Mouse (Mus musculus) large intestine, adult 2 months (tissue): ENCODE measurements around the gene Tti1. TPM values are rescaled to one million over a fixed set of nuclear protein-coding genes. Genes with fewer than 3 reads are reported as not detected.

ENCODE experiments used
- DNase-seq: peaks from one replicate; pipeline ENCODE4 v3.0.0-alpha.2; 2012; ENCODE audit warnings: low read depth, low spot score
- WGBS: fragments of 180-500 bp; shearing (Covaris S2); methylation state at CpG from one replicate; pipeline ENCODE4 v1.1.7; 2018; 5-methylcytosine and 5-hydroxymethylcytosine counted together
- polyA plus RNA-seq: library from polyadenylated mRNA; depleted of rRNA; stranded (reverse); fragments of >200 nt; gene quantifications from 2 replicates; pipeline ENCODE4 v1.2.3, GENCODE M21; 2012

Gene Tti1
- polyA plus RNA-seq, 1 experiment = 9.1 TPM

GRCm38 (mm10) chr2:158043504-158043903 is 15.3 kb upstream of the Tti1 start:
- WGBS = 89% methylated on average over 8 of the region's 8 CpGs
- no peak for DNase-seq

DNA sequence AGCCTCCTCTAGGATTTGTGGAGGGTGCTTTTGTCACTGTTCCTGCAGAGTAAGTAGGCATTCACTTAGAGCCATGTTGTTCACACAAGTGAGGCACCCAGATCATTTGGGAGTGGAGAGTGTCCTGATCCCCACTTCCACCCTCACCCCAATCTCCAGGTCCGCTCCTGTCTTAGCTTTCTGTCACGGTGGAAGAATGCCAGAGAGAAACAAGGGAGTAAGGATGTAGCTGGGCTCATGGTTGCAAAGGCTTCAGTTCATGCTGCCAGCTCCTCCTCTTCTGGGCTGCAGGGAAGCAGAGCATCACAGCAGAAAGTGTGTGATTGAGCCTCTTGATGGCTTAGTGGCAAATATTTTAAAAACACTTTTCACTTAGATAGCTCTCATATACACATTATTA is 12.2 kb upstream of the Tti1 start:
- 63% methylated on average over 2 of the region's 2 CpGs for WGBS
- no peak for DNase-seq

DNA sequence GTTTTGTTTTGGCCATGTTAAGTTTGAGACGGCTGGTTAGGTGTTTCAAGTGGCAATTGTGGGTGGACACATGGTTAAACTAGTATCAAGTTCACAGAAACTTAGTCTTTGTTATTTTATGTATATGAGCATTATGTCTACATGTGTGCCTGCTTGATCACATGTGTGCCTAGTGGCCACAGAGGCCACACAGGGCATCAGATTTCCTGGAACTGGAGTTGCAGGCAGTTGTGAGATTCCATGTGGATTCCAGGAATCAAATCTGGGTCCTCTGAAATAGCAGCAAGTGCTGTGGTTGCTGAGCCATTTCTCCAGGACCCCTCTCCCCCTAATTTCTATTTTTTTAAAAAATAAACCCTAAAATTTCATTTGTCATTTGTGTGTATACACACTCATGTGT is 11.4 kb upstream of the Tti1 start:
- 31% methylated on average over 1 of the region's 1 CpGs for WGBS
- no peak for DNase-seq

DNA sequence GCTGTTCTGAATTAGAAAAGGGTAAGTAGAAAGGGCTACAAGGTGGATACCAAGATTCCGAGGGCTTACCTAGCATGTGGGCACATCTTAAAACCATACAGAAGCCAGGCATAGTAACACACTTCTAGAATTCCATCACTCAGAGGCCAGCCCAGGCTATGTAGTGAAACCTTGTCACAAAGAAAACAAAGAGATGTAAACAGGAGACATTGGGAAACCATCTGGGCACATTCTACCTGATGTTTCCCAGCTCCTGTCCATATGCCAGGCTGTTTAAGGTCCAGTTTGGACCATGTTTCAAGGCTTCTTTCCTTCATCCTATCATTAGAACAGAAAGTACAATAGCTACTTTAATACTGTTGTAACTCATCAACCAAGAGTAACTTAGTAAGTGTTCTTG is 9.3 kb upstream of the Tti1 start:
- DNase-seq = no peak
- WGBS = 93% methylated on average over 1 of the region's 1 CpGs

DNA sequence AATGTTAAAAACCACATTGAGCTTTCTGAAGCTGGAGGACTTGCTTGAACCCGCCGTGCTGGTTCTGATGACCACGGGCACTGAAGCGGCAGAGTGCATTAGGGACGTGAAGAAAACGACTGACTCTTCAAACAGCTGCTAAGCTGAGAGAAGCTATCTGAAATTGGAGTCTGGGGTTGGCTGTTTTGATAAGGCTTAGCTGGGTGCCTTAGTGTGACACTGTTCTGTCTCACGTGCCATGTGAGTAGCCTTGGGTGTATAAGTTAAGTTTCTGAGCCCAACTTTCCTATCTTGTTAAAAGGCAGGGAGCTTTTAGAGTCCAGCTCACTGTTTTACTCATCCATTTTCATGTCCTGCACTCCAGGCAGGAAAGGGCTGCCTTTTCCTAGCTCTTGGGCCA is 8.7 kb upstream of the Tti1 start:
- WGBS = 87% methylated on average over 7 of the region's 7 CpGs
- no peak for DNase-seq

DNA sequence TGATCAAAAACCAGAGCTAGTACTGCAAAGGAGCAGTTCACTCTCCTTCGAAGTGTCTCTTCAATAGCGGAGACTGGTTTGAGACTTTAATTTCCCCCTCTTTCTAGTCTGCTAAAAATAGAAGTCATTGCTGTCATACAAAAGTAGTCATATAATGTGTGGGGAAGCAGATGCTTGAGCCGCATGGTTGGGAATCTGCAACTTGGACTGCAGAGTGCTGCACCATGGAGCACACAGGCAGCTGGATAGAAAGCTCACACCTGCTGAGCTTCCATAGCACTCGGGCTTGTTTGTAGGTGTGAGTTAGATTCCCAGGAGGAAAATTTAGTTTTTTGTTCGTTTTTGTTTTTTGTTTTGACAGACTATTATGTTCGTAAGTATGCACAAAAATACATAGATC is 8.2 kb upstream of the Tti1 start:
- 82% methylated on average over 6 of the region's 6 CpGs for WGBS
- no peak for DNase-seq

- WGBS = 86% methylated on average over 2 of the region's 2 CpGs
- no peak for DNase-seq
Measured at GRCm38 (mm10) chr2:158035813-158036212, 7.6 kb upstream of the Tti1 start.

DNA sequence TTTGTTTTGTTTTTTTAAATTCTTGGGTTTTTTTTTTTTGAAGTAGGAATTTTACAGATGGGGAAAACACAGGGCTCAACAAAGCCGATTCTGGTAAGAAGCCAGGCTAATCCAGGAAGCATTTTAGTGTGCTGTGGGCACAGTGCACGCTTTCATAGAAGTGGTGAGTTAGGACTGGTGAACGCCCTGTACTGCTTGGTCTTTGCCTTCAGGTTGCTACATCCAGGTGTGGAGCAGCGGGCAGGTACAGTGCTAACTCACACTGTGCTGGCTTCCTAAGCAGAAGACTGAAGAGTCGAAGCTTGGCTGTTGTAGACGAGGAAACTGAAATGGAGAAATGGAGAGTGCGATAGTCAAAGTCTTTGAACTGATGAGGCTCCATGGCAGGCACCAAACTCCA is 1.8 kb upstream of the Tti1 start:
- WGBS = 17% methylated on average over 7 of the region's 7 CpGs
- peak; percentile 19 for DNase-seq

DNA sequence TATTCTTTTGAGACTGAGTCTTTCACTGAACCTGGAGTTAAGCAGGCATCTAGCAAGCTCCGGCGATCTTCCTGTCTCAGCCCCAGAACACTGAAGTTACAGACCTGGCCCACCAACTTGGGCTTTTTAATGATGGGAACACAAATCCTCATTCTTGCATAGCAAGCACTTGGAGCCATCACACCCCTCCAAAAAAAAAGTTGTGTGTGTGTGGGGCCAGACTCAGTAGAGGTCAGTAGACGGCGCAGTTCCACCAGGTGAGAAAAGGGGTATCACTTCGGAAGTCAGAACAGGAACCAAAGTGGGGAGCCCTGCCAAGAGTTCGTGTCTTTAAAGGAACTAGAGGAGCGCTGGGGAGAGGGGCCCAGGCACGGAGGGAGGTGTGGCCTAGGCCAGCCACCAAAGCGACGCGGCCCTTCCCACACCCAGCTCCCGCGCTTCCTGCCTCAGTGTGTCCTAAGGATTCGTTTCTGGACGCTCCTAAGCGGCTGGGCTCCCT is 329 bp downstream of the Tti1 start:
- under 1% methylated on average over 16 of the region's 16 CpGs for WGBS
- no peak for DNase-seq

- 90% methylated on average over 4 of the region's 4 CpGs for WGBS
- DNase-seq = no peak
Measured at GRCm38 (mm10) chr2:158017330-158017729, 10.9 kb downstream of the Tti1 start.

- no peak for DNase-seq
- 80% methylated on average over 3 of the region's 3 CpGs for WGBS
Measured at GRCm38 (mm10) chr2:158012608-158013007, 15.6 kb downstream of the Tti1 start.

DNA sequence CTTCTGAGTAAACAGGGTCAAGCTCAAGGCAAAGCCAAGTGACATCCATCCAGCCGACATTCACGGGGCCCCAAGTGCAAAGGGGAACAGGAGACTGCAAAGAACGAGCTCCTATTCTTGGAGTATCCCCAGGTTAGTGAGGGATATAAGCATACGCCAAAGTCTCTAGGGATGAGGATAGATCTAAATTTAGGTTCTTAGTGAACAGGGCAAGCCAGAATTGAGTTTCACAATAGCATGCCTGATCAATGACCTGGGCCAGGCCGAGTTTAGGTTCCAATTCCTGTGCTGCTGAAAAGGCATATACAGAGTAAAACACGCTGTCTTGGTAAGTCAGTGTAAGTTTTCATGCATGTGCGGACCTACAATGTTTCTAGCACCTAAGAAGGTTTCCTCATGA is 18.9 kb downstream of the Tti1 start:
- DNase-seq = no peak
- 79% methylated on average over 7 of the region's 7 CpGs for WGBS

DNA sequence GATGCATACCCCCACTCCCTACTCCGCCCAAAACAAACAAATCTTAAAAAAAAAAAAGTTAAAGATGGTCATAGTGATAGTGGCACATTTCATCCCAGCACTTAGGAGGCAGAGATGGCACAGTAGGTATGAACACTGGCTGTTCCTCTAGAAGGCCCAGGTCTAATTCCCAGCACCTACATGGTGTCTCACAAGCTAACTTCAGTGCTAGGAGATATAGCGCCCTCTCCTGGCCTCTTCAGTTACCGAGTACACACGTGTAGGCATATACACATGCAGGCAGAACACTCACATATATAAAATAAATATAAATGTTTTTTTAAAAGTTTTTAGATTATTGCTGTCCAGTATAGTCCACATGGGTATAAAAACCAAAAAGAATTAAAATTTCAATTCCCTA is 22.6 kb downstream of the Tti1 start:
- WGBS = 92% methylated on average over 4 of the region's 4 CpGs
- DNase-seq = no peak

- no peak for DNase-seq
- 58% methylated on average over 6 of the region's 6 CpGs for WGBS
Measured at GRCm38 (mm10) chr2:158004620-158005019, 23.6 kb downstream of the Tti1 start.

DNA sequence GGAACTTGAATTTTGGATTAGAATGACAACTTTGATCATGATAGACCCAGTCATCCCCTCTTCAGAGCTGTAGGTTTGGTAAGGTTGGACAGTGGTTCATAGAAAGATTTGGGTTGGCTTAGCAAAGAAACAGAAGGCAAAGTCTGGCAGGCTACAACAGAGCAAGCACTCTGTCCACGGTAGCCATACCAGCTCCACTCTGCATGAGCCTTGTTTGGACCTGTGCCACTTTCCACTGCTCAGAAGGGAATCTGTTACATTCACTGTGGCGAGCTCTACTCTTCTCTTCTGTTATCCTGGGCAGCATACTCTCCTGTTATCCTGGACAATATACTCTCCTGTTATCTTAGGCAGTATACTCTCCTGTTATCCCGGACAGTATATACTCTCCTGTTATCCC is 29.4 kb downstream of the Tti1 start:
- DNase-seq = no peak

DNA sequence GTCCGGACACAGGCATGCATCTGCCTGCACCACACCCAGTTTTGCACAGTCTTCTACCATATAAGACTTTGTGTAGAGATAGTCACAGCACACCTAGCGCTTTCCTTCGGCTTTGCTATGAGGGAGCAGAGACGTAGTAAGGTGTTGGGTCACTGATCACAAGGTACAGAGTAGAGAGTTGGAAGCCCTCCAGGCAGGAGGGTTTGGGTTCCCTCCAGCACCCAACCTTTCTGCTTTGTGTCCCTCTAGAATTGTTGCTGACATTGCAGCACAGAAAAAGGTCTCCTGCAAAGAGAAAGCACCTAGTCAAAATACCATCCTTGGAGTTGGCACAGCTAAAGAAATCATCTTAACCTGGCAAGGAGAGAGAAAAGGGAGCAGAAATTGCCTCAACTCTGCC is 35.7 kb downstream of the Tti1 start:
- WGBS = 93% methylated on average over 4 of the region's 4 CpGs
- no peak for DNase-seq

More for the DNA sequence above, 29.4 kb downstream of the Tti1 start:
- 73% methylated on average over 3 of the region's 3 CpGs for WGBS

- WGBS = 50% methylated on average over 6 of the region's 6 CpGs
- DNase-seq = no peak
Measured at GRCm38 (mm10) chr2:157991026-157991425, 37.2 kb downstream of the Tti1 start.

DNA sequence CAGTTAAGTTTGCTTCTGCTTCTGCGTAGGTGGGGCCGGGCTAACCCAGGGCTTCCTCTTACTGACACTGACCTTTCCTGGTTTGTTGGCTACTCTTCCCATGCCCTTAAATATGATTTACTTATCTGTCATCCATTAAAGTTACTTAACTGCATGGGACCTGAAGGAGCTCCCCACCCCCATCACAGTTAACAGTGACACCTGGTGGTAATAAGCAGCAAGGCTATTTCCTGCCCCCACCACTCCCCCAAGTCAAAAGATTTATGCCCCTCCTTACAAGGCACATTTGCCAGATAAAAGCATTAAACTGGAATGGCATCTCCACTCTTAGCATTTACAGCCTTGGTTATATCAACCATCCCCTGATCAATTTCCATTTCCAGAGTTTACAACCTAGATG is 38.3 kb downstream of the Tti1 start:
- 28% methylated on average over 2 of the region's 2 CpGs for WGBS
- DNase-seq = peak; percentile 45

DNA sequence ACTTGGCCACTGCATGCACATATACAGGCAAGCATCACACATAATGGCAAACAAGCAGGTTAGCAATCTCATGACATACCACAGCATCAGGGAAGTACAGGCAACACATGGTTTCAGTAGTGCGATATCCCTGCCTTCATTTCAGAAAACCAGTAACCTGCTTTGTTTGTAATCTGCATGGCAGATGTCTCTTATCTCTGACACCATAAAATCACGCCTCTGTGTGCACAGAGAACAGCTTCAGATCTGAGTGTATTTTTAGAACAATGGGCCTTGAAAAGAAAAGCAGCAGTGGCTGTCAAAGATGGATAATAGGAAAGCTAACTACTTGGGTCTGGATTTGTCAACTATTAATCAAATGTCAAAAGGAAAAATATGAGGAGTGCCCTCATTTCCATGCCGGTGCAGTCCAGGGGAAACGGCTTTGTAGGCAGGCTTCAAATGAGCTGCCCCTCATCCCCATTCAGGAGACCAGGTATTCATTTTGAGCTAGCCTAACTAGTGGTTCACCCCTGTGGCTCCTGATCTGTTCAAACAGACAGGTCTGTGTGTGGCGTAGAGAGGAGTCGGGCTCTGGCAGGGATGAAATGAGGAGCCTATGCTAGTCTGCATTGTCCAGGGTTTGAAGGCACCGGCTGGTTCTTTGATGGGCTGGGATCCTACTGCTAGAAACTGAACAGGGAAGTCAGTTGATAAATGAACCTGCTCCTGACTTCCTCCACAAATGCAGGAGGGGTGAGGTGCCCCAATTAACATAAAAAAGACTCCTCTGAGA is 39.6 kb downstream of the Tti1 start:
- no peak for DNase-seq
- 33% methylated on average over 7 of the region's 7 CpGs for WGBS

DNA sequence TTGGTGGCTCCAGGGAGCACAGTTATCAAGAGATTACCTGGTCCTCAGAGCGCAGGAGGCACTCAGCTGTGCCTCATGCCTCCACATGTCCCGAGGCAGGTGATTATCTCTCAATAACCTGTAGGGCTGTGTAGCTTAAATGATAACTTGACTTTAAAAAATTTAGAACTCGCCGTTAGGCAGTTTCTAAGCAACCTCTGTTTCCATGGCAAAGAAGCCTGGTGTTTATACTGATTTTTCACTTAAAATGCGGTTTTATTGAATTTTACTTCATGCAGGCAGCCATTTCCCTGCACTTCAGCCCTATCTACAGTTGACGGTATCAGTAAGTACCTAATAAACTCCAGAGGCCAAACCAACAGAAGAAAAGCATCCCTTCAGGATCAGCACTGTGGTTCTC is 42.0 kb downstream of the Tti1 start:
- 94% methylated on average over 6 of the region's 6 CpGs for WGBS
- DNase-seq = no peak

DNA sequence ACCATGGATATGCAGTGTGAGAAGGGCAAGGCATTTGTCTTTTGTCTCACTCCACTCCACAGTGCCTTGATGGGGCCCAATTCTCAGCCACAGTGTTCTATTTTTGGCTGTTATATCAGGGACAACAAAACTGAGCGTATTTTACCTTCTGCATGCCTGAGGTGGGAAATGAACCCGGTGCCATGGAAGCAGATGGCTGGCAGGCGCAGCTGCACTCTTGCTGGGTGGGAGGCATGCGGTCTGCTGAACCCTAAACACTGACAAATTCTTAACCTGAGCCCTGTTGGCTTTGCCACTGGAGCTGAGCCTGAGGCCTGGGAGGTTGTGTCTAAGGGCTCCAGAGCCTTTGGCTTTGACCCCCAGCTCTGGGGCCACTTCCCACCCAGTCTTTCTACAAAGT is 42.6 kb downstream of the Tti1 start:
- WGBS = 97% methylated on average over 4 of the region's 4 CpGs
- DNase-seq = no peak

DNA sequence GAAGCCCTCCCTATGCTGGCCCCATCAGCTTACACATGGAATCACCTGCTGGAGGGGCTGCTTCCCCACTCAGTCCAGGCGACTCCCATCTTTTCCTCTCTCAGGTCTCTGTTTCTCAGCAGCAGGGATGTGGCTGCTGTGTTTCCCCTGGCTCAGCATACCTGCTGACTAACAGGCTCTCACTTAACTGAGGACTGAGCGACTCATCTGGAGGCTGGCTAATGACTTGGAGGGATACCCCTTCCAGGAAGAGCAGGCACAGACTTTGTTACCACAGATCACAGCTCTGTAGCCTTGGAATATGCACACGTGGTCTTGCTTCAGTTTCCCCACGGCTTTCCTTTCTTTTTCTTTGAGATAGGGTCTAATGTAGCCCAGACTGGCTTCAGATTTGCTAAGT is 45.0 kb downstream of the Tti1 start:
- DNase-seq = no peak
- 84% methylated on average over 4 of the region's 4 CpGs for WGBS
